Mouse (Mus musculus): ENCODE measurements around the gene Gm8332. TPM values are rescaled to one million over a fixed set of nuclear protein-coding genes. Genes with fewer than 3 reads are reported as not detected.
"Not testable (repeated sequence)": the region's sequence is repeated elsewhere in the genome, so short reads cannot be mapped to it uniquely, and the experiment has no call there.

Gene Gm8332
- not detected for total RNA-seq (2021)
- long read RNA-seq, experiment 1 = 0 reads
- long read RNA-seq, experiment 2 = 0 reads

- DNase-seq; intact Hi-C loops (cut with DNase I; ENCODE audit: low total_unique reads): not testable (repeated sequence)
These were observed at the start of gene Gm8332 for GRCm38 (mm10) chr12:88250000-88250399. Gm8332 (minus strand) TSS chr12:88250100.

DNA sequence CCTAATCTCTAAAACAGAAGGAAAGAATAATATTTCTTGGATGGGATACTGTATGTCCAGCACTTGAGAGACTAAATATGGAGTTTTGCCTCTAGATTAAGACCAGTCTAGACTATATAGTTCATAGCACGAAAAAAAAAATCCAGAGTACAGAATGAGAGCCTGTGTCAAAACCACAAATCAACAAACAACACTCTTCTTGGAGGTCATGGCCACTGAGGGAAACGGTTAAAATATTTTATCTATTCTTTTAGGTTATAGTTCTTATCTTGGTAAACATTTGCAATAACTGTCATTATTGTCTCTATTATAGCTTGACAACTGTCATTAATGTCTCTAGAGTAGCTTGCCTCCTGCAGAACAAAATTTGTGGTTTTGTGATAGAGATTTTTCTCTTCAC lies 47.3 kb upstream of the Gm8332 start:
- intact Hi-C loops (cut with DNase I; ENCODE audit: low total_unique reads); DNase-seq: not testable (repeated sequence)

- intact Hi-C loops (cut with DNase I; ENCODE audit: low total_unique reads) = not testable (repeated sequence)
These were observed 43.2 kb upstream of the Gm8332 start for GRCm38 (mm10) chr12:88293082-88293481.

DNA sequence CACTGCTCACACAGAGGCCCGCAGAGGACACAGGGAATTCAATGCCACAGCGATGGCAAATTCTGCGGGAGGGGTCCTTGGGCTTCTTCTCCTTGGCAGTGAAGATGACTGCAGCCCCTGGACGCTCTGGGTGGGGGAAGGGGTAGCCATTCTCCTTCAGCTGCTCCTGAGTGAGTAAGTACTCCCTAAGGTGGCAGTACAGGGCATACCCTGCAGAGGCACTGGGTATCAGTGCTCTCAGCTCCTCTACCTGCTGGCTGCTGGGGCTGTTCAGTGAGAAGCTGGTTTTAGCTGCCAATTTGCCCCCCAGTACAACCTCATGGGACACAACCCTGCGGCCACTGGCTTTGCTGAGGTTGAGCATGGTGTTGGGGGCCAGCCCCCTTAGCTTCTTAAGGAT lies 35.3 kb upstream of the Gm8332 start:
- intact Hi-C loops (cut with DNase I; ENCODE audit: low total_unique reads); DNase-seq: not testable (repeated sequence)

More at GRCm38 (mm10) chr12:88293082-88293481, 43.2 kb upstream of the Gm8332 start:
- not testable (repeated sequence) for DNase-seq

GRCm38 (mm10) chr12:88274400-88274799 lies 24.5 kb upstream of the Gm8332 start, which contains the start of gene Gm5662:
Gm5662 (minus strand) TSS chr12:88274500.
- intact Hi-C loops (cut with DNase I; ENCODE audit: low total_unique reads); DNase-seq: not testable (repeated sequence)

GRCm38 (mm10) chr12:88257241-88257640 lies 7.3 kb upstream of the Gm8332 start:
- intact Hi-C loops (cut with DNase I; ENCODE audit: low total_unique reads) = no loop called here

DNA sequence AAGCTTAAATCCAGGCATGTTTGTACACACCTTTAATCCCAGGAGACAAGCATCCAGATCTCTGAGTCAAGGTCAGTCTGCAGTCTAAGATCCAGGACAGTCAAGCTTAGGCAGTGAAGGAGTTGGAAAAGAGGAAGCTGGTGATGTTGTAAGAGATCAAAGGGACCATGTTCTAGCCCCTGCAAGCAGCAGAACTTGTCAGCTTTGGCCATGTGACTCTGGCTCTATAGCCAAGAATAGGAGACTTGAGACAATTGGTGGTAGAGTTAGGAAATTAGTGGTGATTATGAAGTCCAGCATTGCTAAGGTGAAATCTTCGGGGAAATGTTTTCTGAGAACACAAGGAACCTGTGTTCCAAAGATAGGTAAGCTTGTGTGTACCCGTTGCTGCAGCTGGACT lies 6.0 kb upstream of the Gm8332 start:
- intact Hi-C loops (cut with DNase I; ENCODE audit: low total_unique reads) = not testable (repeated sequence)

More at GRCm38 (mm10) chr12:88257241-88257640, 7.3 kb upstream of the Gm8332 start:
- no peak for DNase-seq

GRCm38 (mm10) chr12:88245786-88246185 lies 4.1 kb downstream of the Gm8332 start:
- intact Hi-C loops (cut with DNase I; ENCODE audit: low total_unique reads); DNase-seq: not testable (repeated sequence)

More for the DNA sequence above, 6.0 kb upstream of the Gm8332 start:
- DNase-seq = not testable (repeated sequence)

GRCm38 (mm10) chr12:88242940-88243339 lies 7.0 kb downstream of the Gm8332 start:
- DNase-seq; intact Hi-C loops (cut with DNase I; ENCODE audit: low total_unique reads): not testable (repeated sequence)

GRCm38 (mm10) chr12:88219445-88219844 lies 30.5 kb downstream of the Gm8332 start:
- DNase-seq = no peak
- intact Hi-C loops (cut with DNase I; ENCODE audit: low total_unique reads) = no loop called here

- intact Hi-C loops (cut with DNase I; ENCODE audit: low total_unique reads); DNase-seq: not testable (repeated sequence)
These were observed 31.8 kb downstream of the Gm8332 start for GRCm38 (mm10) chr12:88218059-88218458.

- intact Hi-C loops (cut with DNase I; ENCODE audit: low total_unique reads) = no loop called here
- no peak for DNase-seq
These were observed 35.3 kb downstream of the Gm8332 start for GRCm38 (mm10) chr12:88214641-88215040.

- intact Hi-C loops (cut with DNase I; ENCODE audit: low total_unique reads); DNase-seq: not testable (repeated sequence)
These were observed 38.4 kb downstream of the Gm8332 start for GRCm38 (mm10) chr12:88211458-88211857.

- no peak for DNase-seq
- intact Hi-C loops (cut with DNase I; ENCODE audit: low total_unique reads) = no loop called here
These were observed 47.0 kb downstream of the Gm8332 start for GRCm38 (mm10) chr12:88202856-88203255.

Other genes with a start within 250 kb of the Gm8332 start
- gene Gm2075, start 238.3 kb downstream of the Gm8332 start, total RNA-seq (2021) = not detected
- gene Gm6803, start 231.3 kb downstream of the Gm8332 start, total RNA-seq (2021) = not detected
- gene Gm2056, start 223.1 kb downstream of the Gm8332 start, total RNA-seq (2021) = not detected
- not detected for gene Gm16368, start 166.4 kb downstream of the Gm8332 start, total RNA-seq (2021)
- gene Gm10436, start 68.0 kb downstream of the Gm8332 start, total RNA-seq (2021) = not detected
- not detected for gene Gm5662, start 24.4 kb upstream of the Gm8332 start, total RNA-seq (2021)
- gene Gm5039, start 73.9 kb upstream of the Gm8332 start, total RNA-seq (2021) = not detected
- gene Adck1, start 110.5 kb upstream of the Gm8332 start, total RNA-seq (2021) = 10 to 100 TPM; 10.2 to 11.9 TPM